Mouse (Mus musculus): ENCODE results near the gene Sult1a1. TPM values are rescaled to one million over a fixed set of nuclear protein-coding genes. Genes with fewer than 3 reads are reported as not detected.

Gene Sult1a1
- total RNA-seq, 2 experiments from 2014 or later, result 13.8 to 24.7 TPM

GRCm38 (mm10) chr7:126663646-126664045 lies 12.6 kb downstream of the Sult1a1 start:
- DNase-seq, result no peak

GRCm38 (mm10) chr7:126659771-126660170 lies 16.5 kb downstream of the Sult1a1 start:
- DNase-seq, result no peak

DNA sequence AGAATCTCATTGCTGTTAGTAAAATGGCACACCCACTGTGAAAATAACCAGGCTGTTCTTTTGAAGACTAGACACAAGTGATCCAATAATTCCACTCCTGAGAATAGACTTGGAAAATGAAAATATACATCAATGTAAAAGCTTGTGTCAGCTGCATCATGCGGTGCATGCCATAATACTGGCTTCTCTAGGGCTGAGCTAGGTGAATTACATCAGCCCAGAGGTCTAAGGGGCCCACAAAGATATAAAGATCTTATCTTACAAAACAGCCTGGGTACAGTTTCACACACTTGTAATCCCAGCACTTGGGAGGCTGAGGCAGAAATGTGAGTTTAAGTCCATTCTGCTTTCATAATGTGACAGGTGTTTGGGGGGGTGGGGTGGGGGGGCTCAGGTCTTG lies 18.7 kb downstream of the Sult1a1 start:
- no peak for DNase-seq

DNA sequence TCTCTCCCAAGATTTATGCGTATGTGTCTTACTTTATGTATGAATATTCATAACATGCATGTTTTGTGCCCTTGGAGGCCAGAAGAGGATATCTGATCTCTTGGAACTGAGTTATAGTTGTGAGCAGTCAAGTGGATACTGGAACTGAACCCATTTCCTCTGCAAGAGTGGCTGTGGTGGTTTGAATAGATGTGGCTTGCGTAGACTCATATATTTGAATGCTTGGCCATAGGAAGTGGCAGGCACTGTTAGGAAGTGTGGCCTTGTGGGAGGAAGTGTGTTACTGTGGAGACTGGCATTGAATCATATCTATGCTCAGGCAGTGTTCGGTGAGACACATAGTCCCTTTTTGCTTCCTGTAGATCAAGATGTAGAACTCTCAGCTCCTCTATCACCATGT lies 20.5 kb downstream of the Sult1a1 start:
- no peak for DNase-seq

DNA sequence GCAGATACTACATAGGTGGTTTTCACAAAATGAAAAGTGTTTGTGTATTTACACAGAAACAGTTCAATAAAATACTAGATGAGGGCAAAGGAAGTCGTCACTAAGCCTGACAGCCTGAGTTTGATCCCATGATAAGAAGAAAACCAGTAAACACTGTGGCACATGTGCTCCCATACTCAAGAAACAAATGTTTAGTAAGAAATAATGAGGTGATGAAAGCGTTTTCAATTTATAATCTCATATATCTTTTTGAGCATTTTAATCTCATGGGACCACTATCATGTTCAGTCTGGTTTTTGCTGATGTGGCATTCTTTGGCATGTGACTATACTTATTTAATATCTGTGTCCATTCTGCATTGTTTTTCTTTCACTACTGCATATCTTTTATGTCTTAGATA lies 22.2 kb downstream of the Sult1a1 start:
- DNase-seq, result no peak

GRCm38 (mm10) chr7:126650852-126651251 lies 25.4 kb downstream of the Sult1a1 start:
- DNase-seq, result no peak

GRCm38 (mm10) chr7:126649231-126650051 lies 26.8 kb downstream of the Sult1a1 start, which contains the start of gene Sgf29:
TSS of gene Sgf29 (plus strand) at chr7:126649309.
- DNase-seq, result peak; percentile 96

DNA sequence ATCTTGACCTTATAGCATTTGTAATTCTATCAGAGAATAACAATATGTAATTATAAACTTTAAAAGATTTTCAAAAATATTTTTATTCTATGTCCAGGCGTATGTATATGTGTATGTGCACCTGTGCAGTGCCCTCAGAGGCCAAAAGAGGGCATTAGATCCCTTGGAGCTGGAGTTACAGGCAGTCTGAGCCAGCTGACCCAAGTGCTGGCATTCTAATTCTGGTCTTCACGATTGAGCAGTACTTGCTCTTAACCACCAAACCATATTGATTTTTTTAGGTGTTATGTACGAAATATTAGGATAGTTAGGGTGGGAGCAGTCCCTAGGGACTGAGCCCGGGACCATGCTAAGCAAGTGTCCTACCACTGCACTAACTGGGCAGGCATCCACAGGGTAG lies 27.7 kb downstream of the Sult1a1 start:
- DNase-seq, result no peak

DNA sequence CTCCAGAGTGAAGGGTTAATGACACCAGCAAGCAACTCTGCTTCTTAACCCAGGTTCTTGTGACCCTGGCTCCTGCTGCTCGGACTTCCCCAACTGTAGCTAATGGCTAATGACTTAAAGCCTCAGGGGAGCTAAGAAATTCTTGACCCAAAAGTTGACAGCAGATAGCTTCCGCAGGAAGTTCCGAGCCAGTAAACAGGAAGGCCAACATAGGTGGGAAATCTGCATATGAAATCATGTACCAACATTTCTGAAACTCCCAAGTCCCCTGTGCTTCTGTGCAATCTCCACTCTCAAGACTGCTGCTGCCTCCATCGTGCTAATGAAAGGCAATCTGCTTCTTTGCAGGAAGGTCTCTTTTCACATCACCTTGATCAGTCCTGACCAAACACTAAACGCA lies 30.5 kb downstream of the Sult1a1 start:
- DNase-seq, result no peak

GRCm38 (mm10) chr7:126644914-126645313 lies 31.3 kb downstream of the Sult1a1 start:
- no peak for DNase-seq

DNA sequence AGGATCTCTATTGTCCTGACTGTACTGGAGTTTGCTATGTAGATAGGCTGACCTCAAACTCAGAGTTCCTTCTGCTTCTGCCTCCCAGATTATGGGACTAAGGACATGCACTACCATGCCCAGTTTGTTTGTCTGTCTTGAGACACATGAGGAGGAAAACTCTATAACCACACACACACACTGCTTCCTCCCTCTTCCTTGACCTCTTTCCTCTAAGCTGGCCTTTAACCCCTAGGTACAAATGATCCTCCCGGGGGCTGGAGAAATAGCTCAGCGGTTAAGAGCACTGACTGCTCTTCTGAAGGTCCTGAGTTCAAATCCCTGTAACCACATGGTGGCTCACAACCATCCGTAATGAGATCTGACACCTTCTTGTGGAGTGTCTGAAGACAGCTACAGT lies 31.9 kb downstream of the Sult1a1 start:
- DNase-seq, result no peak

- DNase-seq, result peak; percentile 17
Measured at GRCm38 (mm10) chr7:126643244-126643617, 33.0 kb downstream of the Sult1a1 start.

DNA sequence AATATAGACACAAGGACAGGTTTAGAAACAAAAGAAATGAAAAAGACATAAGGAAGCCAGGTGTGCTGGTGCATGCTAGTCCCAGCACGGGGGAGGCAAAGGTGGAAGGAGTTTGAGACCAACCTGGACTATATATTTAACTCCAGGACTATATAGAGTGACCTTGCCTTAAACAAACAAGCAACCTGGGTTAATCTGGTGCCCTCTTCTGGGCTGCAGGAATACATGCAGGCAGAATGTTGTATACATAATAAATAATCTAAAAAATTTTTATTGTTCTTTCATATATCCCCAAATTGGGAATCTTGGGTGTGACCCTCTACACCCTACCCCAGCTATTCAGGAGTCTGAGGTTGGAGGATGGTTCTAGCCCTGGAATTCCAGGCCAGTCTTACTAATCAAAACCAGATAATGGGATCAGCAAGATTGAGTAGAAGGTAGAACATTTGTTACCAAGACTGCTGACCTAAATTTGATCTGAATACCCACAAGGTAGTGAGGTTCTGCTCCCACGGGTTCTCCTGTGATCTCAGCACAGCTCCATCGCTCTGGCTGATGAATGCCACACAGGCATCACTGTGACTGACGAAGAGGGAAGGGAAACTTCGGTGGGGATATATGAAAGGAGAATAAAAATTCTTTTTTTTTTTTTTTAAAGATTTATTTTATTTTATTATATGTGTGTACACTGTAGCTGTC lies 33.5 kb downstream of the Sult1a1 start:
- no peak for DNase-seq

- DNase-seq, result no peak
Measured at GRCm38 (mm10) chr7:126636733-126637520, 39.3 kb downstream of the Sult1a1 start.

DNA sequence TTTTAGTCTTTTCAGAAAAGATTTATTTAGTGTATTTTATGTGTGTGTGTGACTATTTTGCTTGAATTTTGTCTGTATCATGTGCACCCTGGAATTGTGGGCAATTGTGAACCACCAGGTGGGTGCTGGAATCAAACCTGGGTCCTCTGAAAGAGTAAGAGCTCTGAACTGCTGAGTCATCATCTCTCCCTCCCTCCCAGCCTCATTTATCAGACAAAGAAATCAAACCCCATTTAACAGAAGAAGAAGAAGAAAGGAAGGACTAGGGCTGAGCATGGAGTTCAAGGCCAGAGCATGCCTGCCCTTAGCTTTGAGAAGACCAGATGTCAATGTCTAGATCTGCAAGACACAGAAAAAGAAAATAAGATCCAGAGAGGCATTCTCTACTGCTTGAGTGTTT lies 40.9 kb downstream of the Sult1a1 start:
- no peak for DNase-seq

DNA sequence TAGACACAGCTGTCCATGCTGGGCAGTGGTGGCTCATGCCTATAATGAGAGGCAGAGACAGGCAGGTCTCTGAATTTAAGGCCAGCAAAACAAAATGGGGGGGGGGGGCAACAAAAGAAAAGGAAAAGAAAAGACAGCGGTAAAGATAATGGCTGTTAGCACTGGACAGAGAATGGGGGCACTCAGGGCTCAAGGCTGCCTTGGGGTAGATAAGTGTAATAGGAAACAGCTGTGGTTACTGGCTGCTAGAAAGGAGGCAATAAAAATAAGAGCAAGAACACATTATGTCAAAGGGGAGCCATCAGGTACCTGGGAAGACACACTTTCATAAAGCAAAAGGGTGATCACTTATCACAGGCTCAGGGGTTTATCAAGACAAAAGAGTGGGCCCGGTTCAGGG lies 43.8 kb downstream of the Sult1a1 start:
- DNase-seq, result no peak

GRCm38 (mm10) chr7:126630824-126631518 lies 45.3 kb downstream of the Sult1a1 start, which contains the start of gene Nupr1:
TSS of gene Nupr1 (minus strand) at chr7:126630861.
- DNase-seq, result no peak

- no peak for DNase-seq
Measured at GRCm38 (mm10) chr7:126629915-126630314, 46.3 kb downstream of the Sult1a1 start.

DNA sequence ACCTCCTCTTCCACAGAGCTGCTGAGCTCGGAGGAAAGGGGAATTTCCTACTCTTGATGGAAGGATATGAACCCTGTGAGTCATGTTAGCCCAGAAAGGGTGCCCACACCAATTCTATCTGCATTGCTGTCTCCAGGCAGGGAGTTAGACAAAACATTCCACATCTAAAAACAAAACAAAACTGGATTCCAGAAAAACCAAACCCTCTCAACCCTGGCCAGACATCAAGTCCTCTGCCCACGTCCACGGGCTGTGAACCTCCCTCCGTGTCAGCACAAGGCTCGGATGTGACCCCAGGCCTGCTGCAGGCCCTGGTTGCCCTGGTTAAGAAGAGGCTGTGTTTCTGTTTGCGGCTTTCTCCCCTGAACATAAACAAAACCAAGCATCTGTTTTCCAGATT lies 48.1 kb downstream of the Sult1a1 start:
- no peak for DNase-seq

- DNase-seq, result no peak
Measured at GRCm38 (mm10) chr7:126625807-126626600, 50.2 kb downstream of the Sult1a1 start.

- DNase-seq, result peak; percentile 71
Measured at GRCm38 (mm10) chr7:126625369-126625768, 50.9 kb downstream of the Sult1a1 start.
